Mouse (Mus musculus) small intestine, adult 2 months (tissue): ENCODE data around the gene Tsfm.

ENCODE experiments used
- CTCF ChIP-seq: fragments of 200-500 bp; IDR thresholded peaks from 2 replicates; pipeline ENCODE4 v1.5.1; 2012; ENCODE audit warnings: low read depth, mild to moderate bottlenecking, control low read depth, inconsistent platforms, low read length, moderate library complexity, mixed read lengths; ENCODE audit not compliant: insufficient replicate concordance, insufficient read length; ENCODE audit errors: extremely low read depth
- POLR2A ChIP-seq: fragments of 200-500 bp; IDR thresholded peaks from 2 replicates; pipeline ENCODE4 v1.6.1; 2012; ENCODE audit warnings: low read depth, mild to moderate bottlenecking, control low read depth, inconsistent platforms, low read length, moderate library complexity

- peak; percentile 98 for TF ChIP-seq CTCF
- TF ChIP-seq POLR2A = 0 out of 2 replicates have a peak, but pooled peaks have one; percentile 51
These were observed at the start of gene Tsfm for GRCm38 (mm10) chr10:127030336-127031296.
